Mouse (Mus musculus): ENCODE results near the gene Crp.

The Crp gene

GRCm38 (mm10) chr1:172697844-172698243, at the start of gene Crp:
TSS of gene Crp (plus strand) at chr1:172698055.
- in situ Hi-C loops (cut with MboI; ENCODE audit: low sequenced_read_pairs), result no loop called here

- in situ Hi-C loops (cut with MboI; ENCODE audit: low sequenced_read_pairs), result loop anchor here (25.0 kb wide), 2 partner anchors 237 to 738 kb away; no protein-coding TSS in a partner anchor
Observed at GRCm38 (mm10) chr1:172649396-172649795, 48.5 kb upstream of the Crp start.

GRCm38 (mm10) chr1:172650519-172651287, 47.2 kb upstream of the Crp start:
- in situ Hi-C loops (cut with MboI; ENCODE audit: low sequenced_read_pairs), result no loop called here

- in situ Hi-C loops (cut with MboI; ENCODE audit: low sequenced_read_pairs), result no loop called here
Observed at GRCm38 (mm10) chr1:172651288-172651987, 46.4 kb upstream of the Crp start.

- in situ Hi-C loops (cut with MboI; ENCODE audit: low sequenced_read_pairs), result no loop called here
Observed at GRCm38 (mm10) chr1:172652040-172652662, 45.7 kb upstream of the Crp start.

- in situ Hi-C loops (cut with MboI; ENCODE audit: low sequenced_read_pairs), result no loop called here
Observed at GRCm38 (mm10) chr1:172653900-172654299, 44.0 kb upstream of the Crp start.

GRCm38 (mm10) chr1:172657266-172657665, 40.6 kb upstream of the Crp start:
- in situ Hi-C loops (cut with MboI; ENCODE audit: low sequenced_read_pairs), result no loop called here

- in situ Hi-C loops (cut with MboI; ENCODE audit: low sequenced_read_pairs), result no loop called here
Observed at GRCm38 (mm10) chr1:172659688-172660087, 38.2 kb upstream of the Crp start.

GRCm38 (mm10) chr1:172665457-172665856, 32.4 kb upstream of the Crp start:
- in situ Hi-C loops (cut with MboI; ENCODE audit: low sequenced_read_pairs), result no loop called here

- in situ Hi-C loops (cut with MboI; ENCODE audit: low sequenced_read_pairs), result no loop called here
Observed at GRCm38 (mm10) chr1:172667597-172667996, 30.3 kb upstream of the Crp start.

GRCm38 (mm10) chr1:172670716-172671115, 27.1 kb upstream of the Crp start:
- in situ Hi-C loops (cut with MboI; ENCODE audit: low sequenced_read_pairs), result no loop called here

GRCm38 (mm10) chr1:172680742-172681141, 17.1 kb upstream of the Crp start:
- in situ Hi-C loops (cut with MboI; ENCODE audit: low sequenced_read_pairs), result no loop called here

GRCm38 (mm10) chr1:172683551-172683950, 14.3 kb upstream of the Crp start:
- in situ Hi-C loops (cut with MboI; ENCODE audit: low sequenced_read_pairs), result no loop called here

GRCm38 (mm10) chr1:172683957-172684356, 13.9 kb upstream of the Crp start:
- in situ Hi-C loops (cut with MboI; ENCODE audit: low sequenced_read_pairs), result no loop called here

GRCm38 (mm10) chr1:172685178-172685577, 12.7 kb upstream of the Crp start:
- in situ Hi-C loops (cut with MboI; ENCODE audit: low sequenced_read_pairs), result no loop called here

- in situ Hi-C loops (cut with MboI; ENCODE audit: low sequenced_read_pairs), result no loop called here
Observed at GRCm38 (mm10) chr1:172697422-172697821, 433 bp upstream of the Crp start.

- in situ Hi-C loops (cut with MboI; ENCODE audit: low sequenced_read_pairs), result no loop called here
Observed at GRCm38 (mm10) chr1:172700814-172701213, 3.0 kb downstream of the Crp start.

GRCm38 (mm10) chr1:172701381-172701780, 3.5 kb downstream of the Crp start:
- in situ Hi-C loops (cut with MboI; ENCODE audit: low sequenced_read_pairs), result no loop called here

GRCm38 (mm10) chr1:172701901-172702300, 4.0 kb downstream of the Crp start:
- in situ Hi-C loops (cut with MboI; ENCODE audit: low sequenced_read_pairs), result no loop called here

GRCm38 (mm10) chr1:172704769-172705168, 6.9 kb downstream of the Crp start:
- in situ Hi-C loops (cut with MboI; ENCODE audit: low sequenced_read_pairs), result no loop called here

- in situ Hi-C loops (cut with MboI; ENCODE audit: low sequenced_read_pairs), result no loop called here
Observed at GRCm38 (mm10) chr1:172706243-172706642, 8.4 kb downstream of the Crp start.

Data from CH12F3 (cell line).